ENCODE assay signal across 14 mouse cellular contexts in the genomic region with DNA sequence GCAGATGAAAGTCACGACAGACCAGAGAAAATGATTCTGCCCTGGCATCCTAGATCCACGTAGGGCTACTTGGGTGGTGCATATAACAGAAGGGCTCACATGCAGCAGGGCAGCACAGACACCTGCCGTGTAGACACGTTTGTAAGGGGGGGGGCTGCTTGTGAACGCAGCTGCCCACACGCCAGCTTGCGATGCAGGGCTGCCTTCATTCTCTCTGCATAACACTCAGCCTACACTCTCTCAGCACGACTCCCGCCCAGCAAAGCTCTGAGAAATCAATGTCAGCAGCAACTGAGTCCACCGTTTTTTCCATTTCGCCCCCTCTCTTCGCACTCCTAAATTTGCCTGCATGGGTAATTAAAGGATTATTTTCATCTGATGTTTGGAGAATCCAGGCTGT. TPM values are rescaled to one million over a fixed set of nuclear protein-coding genes. Genes with fewer than 3 reads are reported as not detected.
DNase-seq lines count a peak whose midpoint lies in the region; ATAC-seq lines count a peak whose summit lies in the region.
"Had no signal": no experiment of that assay in that cellular context is flagged by ENCODE, and none has a peak within 500 bp of the region (broad histone marks: within the 10 kb centered on the region; RNA-seq: fewer than 3 reads in every experiment).

No protein-coding gene starts in this region.

- 0 out of 2 replicates have a peak overlapping the region, but pooled peaks have one; percentile 9 for H3K27ac ChIP-seq in midbrain, embryonic 15.5 days
- H3K27ac ChIP-seq in midbrain, embryonic 16.5 days (ENCODE audit: low read length): no peak overlapping the region
- H3K27ac ChIP-seq: hindbrain, embryonic 13.5 days had no signal

- peaks cover 12% of the 10 kb centered on the region for H3K4me1 ChIP-seq in midbrain, embryonic 15.5 days
- no peaks in the 10 kb centered on the region for H3K4me1 ChIP-seq in midbrain, embryonic 16.5 days (ENCODE audit: control insufficient read depth, insufficient read depth, low read length)

- no peak for ATAC-seq in midbrain, embryonic 15.5 days (replicated peaks)
- no peak for ATAC-seq in midbrain, embryonic 16.5 days

- H3K9ac ChIP-seq in midbrain, embryonic 15.5 days: no peak overlapping the region
- H3K9ac ChIP-seq in midbrain, embryonic 16.5 days (ENCODE audit: low read depth, low read length): no peak overlapping the region
- H3K9ac ChIP-seq: hindbrain, embryonic 13.5 days had no signal

- WGBS in midbrain, embryonic 15.5 days: 64% methylated on average over 12 of the region's 12 CpGs
- 54% methylated on average over 12 of the region's 12 CpGs for WGBS in midbrain, embryonic 16.5 days

- H3K36me3 ChIP-seq in midbrain, embryonic 15.5 days (replicated peaks): no peaks in the 10 kb centered on the region
- no peaks in the 10 kb centered on the region for H3K36me3 ChIP-seq in midbrain, embryonic 16.5 days (ENCODE audit: control insufficient read depth, insufficient read depth, low read length)
- H3K36me3 ChIP-seq: hindbrain, embryonic 13.5 days had no signal

- no peak overlapping the region for H3K4me2 ChIP-seq in midbrain, embryonic 15.5 days
- H3K4me2 ChIP-seq in midbrain, embryonic 16.5 days (ENCODE audit: low read length): no peak overlapping the region
- H3K4me2 ChIP-seq: heart, embryonic 11.5 days; hindbrain, embryonic 13.5 days had no signal

- H3K27me3 ChIP-seq in midbrain, embryonic 15.5 days (replicated peaks): no peaks in the 10 kb centered on the region
- no peaks in the 10 kb centered on the region for H3K27me3 ChIP-seq in midbrain, embryonic 16.5 days (ENCODE audit: control insufficient read depth, insufficient read depth, low read depth, low read length)
- H3K27me3 ChIP-seq: hindbrain, embryonic 13.5 days had no signal

- no peaks in the 10 kb centered on the region for H3K9me3 ChIP-seq in midbrain, embryonic 15.5 days
- H3K9me3 ChIP-seq in midbrain, embryonic 16.5 days (replicated peaks; ENCODE audit: control insufficient read depth, low read length, poor library complexity, severe bottlenecking): no peaks in the 10 kb centered on the region
- H3K9me3 ChIP-seq: hindbrain, embryonic 13.5 days had no signal

- peak; percentile 73 to 84 for DNase-seq in layer of hippocampus, adult 18-20 months (ENCODE audit: low spot score in 2 of 2)
- DNase-seq in left cerebral cortex, adult 9 months (ENCODE audit: low spot score in 2 of 2): peak; percentile 79 to 89
- DNase-seq in right cerebral cortex, postnatal 36 days (ENCODE audit: low spot score in 2 of 2): peak; percentile 88 to 92
- no peak for DNase-seq in c-Kit-positive CD71-positive TER-119-positive erythroid progenitor cells, embryonic 14.5 days (ENCODE audit: low spot score)
- DNase-seq in lung, postnatal 36 days: no peak
- DNase-seq in heart, adult 9 months (ENCODE audit: low spot score in 2 of 2): no peak
- DNase-seq: adrenal gland, adult 8-10 months; cerebellum, adult 11-12 months; liver; thymus, adult 2 months had no signal

- H3K4me3 ChIP-seq in midbrain, embryonic 15.5 days: no peak overlapping the region
- no peak overlapping the region for H3K4me3 ChIP-seq in midbrain, embryonic 16.5 days (ENCODE audit: low read depth, low read length)
- H3K4me3 ChIP-seq: hindbrain, embryonic 13.5 days had no signal

RNA-seq across cellular contexts. Expression of gene Olfm1, which starts 23.5 kb away (rescaled TPM):
- 322 and 328 TPM in 2 replicates for polyA plus RNA-seq in midbrain, embryonic 15.5 days (2015; fragmentation: Nextera tagmentation; extraction: Ambion mirVana)
- polyA plus RNA-seq in midbrain, embryonic 16.5 days (2015; fragmentation: Nextera tagmentation; extraction: Ambion mirVana): 340 and 355 TPM in 2 replicates
- total RNA-seq in layer of hippocampus, adult 18-20 months (2021): 1,000 to 10,000 TPM; 1,731 to 1,771 TPM

Comparison
In these comparisons a context has a peak if more than half of its experiments do, and no peak if none do; other contexts are left out.
1. DNase-seq: peak in layer of hippocampus, adult 18-20 months (2 of 2), left cerebral cortex, adult 9 months (2 of 2) and right cerebral cortex, postnatal 36 days (2 of 2); none in c-Kit-positive CD71-positive TER-119-positive erythroid progenitor cells, embryonic 14.5 days (single experiment), lung, postnatal 36 days (single experiment) and heart, adult 9 months (0 of 2).